Mouse (Mus musculus) left cerebral cortex, adult 8-10 months (tissue): ENCODE measurements around the gene Tmem206. TPM values are rescaled to one million over a fixed set of nuclear protein-coding genes. Genes with fewer than 3 reads are reported as not detected.

Experiments
- DNase-seq, 2 experiments: peaks; one replicate each; pipeline ENCODE4 v3.0.0; 2022; ENCODE audit warnings: low spot score in 2 of 2
- total RNA-seq, 4 experiments: library from RNA; stranded (reverse); gene quantifications; 2 replicates each; pipeline ENCODE4 v1.2.4; 2022

The Tmem206 gene
- total RNA-seq, 4 experiments from 2014 or later: 8.8 to 12.0 (median 9.6) TPM

- DNase-seq: no peak
These were observed 17.8 kb upstream of the Tmem206 start for GRCm38 (mm10) chr1:191307766-191308455.

GRCm38 (mm10) chr1:191311296-191311898 lies 14.3 kb upstream of the Tmem206 start:
- no peak for DNase-seq

DNA sequence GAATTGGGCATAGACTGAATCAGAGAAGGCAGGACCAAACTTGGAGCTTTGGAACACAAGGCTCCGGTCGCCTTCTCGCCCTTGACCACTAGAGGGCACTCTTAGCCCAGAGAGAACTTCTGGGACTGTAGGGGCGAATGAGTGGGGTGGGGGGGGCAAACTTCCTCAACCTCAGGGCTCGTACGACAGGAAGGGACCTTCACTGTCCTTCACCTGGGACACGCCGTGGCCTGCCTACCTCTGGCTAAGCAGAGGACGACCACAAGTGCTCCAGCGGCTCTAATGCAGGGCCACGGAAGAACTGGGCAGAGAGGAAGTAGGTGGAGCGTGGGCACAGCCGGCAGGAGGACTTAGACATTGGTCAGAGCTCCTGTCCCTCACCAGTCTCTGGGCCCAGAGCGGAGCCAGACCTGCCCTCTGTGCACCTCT lies 13.2 kb upstream of the Tmem206 start:
- peak; percentile 62 to 79 for DNase-seq

GRCm38 (mm10) chr1:191313158-191313557 lies 12.6 kb upstream of the Tmem206 start:
- DNase-seq: no peak

- DNase-seq: no peak
These were observed 11.8 kb upstream of the Tmem206 start for GRCm38 (mm10) chr1:191313926-191314325.

GRCm38 (mm10) chr1:191316818-191317217 lies 8.9 kb upstream of the Tmem206 start:
- DNase-seq: no peak

- peak; percentile 66 to 70 for DNase-seq
These were observed 8.0 kb upstream of the Tmem206 start, which contains the start of gene Nenf for GRCm38 (mm10) chr1:191317591-191318196. Gene Nenf, minus strand, starts transcription at chr1:191318194.

DNA sequence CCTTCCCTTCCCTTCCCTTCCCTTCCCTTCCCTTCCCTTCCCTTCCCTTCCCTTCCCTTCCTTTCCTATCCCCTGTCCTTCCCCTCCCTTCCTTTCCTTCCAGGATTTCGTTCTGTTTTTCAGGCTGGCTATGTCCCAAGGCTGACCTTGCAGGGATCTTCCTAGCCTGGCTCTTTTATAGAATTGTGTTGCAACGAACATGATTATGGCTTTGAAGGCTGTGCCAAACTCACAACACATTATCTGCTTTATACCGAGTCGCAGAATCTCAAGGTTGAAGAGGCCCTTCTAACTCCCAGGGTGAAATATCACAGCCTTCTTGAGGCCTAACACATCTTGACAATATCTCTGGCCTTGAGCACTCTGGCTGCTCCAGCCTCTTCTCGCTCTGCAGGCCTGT lies 7.0 kb upstream of the Tmem206 start:
- no peak for DNase-seq

DNA sequence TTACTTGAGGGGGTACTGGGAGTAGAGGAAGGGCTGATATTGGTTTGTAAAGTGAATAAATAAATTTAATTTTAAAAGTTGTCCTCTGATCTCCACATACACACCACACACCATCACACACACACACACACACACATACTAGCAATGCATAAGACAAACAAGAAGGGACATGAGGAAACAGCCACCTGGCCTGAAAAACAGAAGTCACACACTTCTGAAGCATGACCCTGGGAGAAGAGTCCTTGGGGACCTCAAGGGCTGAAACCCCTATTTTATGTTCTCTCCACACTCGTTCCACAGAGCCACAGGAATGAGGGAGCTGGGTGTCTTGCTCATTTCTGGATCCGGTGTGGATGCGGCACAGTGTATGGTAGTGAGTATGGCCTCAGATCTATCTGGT lies 2.3 kb upstream of the Tmem206 start:
- no peak for DNase-seq

GRCm38 (mm10) chr1:191324733-191325590 lies 750 bp upstream of the Tmem206 start:
- DNase-seq: no peak

GRCm38 (mm10) chr1:191326233-191326882 lies 646 bp downstream of the Tmem206 start:
- DNase-seq: no peak

- no peak for DNase-seq
These were observed 1.5 kb downstream of the Tmem206 start for GRCm38 (mm10) chr1:191327258-191327657.

DNA sequence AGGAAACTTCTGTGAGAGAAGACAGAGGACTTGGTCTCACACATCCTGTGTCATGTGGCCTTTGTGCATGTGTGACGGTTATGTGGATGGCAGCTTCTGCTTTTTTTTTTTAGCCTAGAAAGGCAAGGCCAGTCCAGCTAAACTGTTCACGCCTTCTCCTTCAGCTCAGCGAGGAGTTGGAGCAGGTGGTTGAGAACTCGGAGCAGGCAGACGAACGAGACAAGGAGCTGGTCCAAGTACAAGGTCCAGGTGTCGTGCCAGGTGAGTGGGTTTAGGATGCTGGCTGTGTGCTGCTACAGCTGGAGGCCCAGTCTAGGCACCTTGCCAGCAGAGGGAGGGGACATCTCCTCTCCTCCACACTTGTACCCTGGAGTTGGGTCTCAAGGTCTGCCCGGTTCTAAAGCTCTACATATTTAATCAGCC lies 2.3 kb downstream of the Tmem206 start:
- no peak for DNase-seq

DNA sequence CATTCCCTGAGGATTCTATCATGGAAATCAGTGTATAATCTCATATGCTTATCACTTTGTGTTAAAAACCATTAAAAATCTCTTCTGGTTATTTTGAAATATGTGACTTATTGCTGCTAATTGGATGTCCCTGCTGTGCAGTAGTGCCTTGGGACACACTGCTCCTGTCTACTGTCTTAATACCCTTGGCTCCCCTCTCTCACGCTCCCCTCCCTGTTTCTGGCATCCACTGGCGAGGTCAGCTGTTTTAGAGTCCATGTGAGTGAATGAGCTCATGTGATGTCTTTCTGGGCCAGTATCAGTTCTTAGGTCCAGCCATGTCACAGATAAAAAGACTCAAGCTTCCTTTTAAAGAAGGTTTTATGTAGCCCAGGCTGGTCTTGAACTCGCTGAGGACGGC lies 4.6 kb downstream of the Tmem206 start:
- no peak for DNase-seq

GRCm38 (mm10) chr1:191334500-191334899 lies 8.8 kb downstream of the Tmem206 start:
- no peak for DNase-seq

DNA sequence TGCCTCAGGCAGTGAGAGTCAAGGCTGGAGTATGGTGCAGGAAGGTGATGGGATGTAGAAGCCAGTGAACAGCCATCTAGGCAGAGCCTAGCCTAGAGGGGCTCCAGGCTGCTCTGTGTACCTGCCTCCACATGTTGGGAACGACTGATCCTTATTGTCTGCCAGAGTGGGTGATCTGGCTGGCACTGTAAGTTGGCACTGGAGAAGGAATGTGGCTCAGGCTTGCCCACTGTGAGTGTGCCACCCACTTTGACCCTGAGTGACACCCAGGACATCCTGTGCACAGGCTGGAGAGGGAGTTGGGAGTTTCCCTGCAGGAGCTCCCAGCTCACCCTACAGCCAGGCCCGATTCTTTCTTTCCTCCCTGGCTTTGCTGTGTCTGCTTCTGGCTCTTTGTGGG lies 14.2 kb downstream of the Tmem206 start:
- no peak for DNase-seq

GRCm38 (mm10) chr1:191340530-191340929 lies 14.8 kb downstream of the Tmem206 start:
- DNase-seq: no peak

DNA sequence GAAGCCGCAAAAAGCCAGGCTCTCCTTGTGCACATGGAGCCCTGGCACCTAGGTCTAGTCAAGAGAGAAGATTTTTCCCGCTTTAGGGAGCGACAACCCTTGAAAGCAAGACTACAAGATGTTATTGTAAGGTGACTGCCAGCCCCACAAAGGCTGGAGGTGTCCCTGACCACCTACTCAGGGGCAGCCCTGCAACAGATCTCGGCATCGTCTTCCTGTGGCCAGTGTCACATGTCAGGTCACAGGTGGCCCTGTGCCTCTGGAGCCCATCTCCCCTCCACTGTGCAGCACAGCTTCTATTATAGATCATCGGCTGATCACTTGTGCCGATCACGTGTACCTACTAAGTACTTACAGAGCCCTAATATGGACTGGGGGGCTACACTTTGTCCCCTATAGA lies 21.9 kb downstream of the Tmem206 start:
- no peak for DNase-seq

DNA sequence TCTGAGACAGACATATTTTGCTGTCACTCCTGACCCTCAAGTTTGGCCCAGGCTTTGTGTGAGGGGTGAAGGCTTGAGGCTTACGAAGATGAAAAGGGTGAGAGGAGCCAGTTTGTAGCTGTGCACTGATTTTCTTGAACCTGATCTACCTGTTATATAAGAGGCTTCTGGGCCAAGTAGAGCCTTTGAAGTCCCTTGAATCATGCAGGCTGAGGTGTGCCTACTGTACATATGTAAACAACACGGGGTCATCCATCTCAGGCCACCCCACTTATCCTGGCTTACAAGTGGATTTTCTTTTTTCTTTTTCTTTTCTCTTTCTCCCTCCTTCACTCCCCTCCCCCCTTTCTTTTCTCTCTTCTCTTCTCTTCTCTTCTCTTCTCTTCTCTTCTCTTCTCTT lies 22.9 kb downstream of the Tmem206 start:
- no peak for DNase-seq

DNA sequence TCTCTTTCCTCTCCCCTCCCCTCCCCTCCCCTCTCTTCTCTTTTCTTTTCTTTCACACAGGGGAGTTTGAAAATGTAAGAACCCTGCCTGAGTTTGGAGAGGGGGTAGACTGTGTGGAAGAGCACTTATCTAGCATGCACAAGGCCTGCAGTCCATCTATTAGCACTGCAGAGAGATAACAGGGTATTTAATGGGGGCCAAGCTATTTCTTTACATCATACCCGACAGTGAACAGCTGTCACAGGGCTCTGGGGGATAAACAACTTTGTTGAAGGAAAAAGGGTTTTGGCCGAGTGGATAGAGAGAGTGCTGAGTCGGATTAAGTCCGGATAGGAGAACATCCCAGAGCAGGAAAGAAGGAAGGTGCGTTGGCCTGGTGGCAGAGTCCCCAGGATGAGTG lies 23.3 kb downstream of the Tmem206 start:
- DNase-seq: no peak

- DNase-seq: no peak
These were observed 23.9 kb downstream of the Tmem206 start for GRCm38 (mm10) chr1:191349486-191350037.
